In genomic region chr9:95953658-95954057, GRCm38 (mm10) we compare ENCODE assay signal across 7 mouse cellular contexts. TPM values are rescaled to one million over a fixed set of nuclear protein-coding genes. Genes with fewer than 3 reads are reported as not detected.
DNase-seq lines count a peak whose midpoint lies in the region; ATAC-seq lines count a peak whose summit lies in the region.

No protein-coding gene starts in this region.

- no peaks in the 10 kb centered on the region for H3K27me3 ChIP-seq in kidney, embryonic 14.5 days (ENCODE audit: control insufficient read depth, insufficient read depth, low read length)
- H3K27me3 ChIP-seq in embryonic facial prominence, embryonic 13.5 days = no peaks in the 10 kb centered on the region
- no peaks in the 10 kb centered on the region for H3K27me3 ChIP-seq in liver, embryonic 15.5 days

- H3K4me3 ChIP-seq in kidney, embryonic 14.5 days (ENCODE audit: low read length) = peak overlapping the region; percentile 98
- peak overlapping the region; percentile 66 for H3K4me3 ChIP-seq in embryonic facial prominence, embryonic 13.5 days
- peak overlapping the region; percentile 88; the same call in 1 of the 2 replicates for H3K4me3 ChIP-seq in liver, embryonic 15.5 days (replicated peaks)

- H3K36me3 ChIP-seq in kidney, embryonic 14.5 days (ENCODE audit: control insufficient read depth, insufficient read depth, low read length) = peaks cover 14% of the 10 kb centered on the region; the same call in 1 of the 2 replicates
- H3K36me3 ChIP-seq in embryonic facial prominence, embryonic 13.5 days = peaks cover 12% of the 10 kb centered on the region; the same call in 1 of the 2 replicates
- H3K36me3 ChIP-seq in liver, embryonic 15.5 days (replicated peaks) = 0 out of 2 replicates have a peak, but pooled peaks cover 3% of the 10 kb centered on the region

- WGBS in kidney, embryonic 14.5 days = 74% methylated on average over 4 of the region's 4 CpGs
- 63% methylated on average over 4 of the region's 4 CpGs for WGBS in embryonic facial prominence, embryonic 13.5 days
- WGBS in liver, embryonic 15.5 days (ENCODE audit: insufficient replicate concordance) = 67% methylated on average over 4 of the region's 4 CpGs

- no peak for ATAC-seq in kidney, embryonic 14.5 days (ENCODE audit: low FRiP score, low TSS enrichment)
- no peak for ATAC-seq in embryonic facial prominence, embryonic 13.5 days (ENCODE audit: insufficient number of reproducible peaks, insufficient read depth, low FRiP score, low TSS enrichment, low read depth)
- no peak for ATAC-seq in liver, embryonic 15.5 days (ENCODE audit: insufficient read depth)

- no peaks in the 10 kb centered on the region for H3K9me3 ChIP-seq in kidney, embryonic 14.5 days (ENCODE audit: control insufficient read depth, low read length)
- no peaks in the 10 kb centered on the region for H3K9me3 ChIP-seq in embryonic facial prominence, embryonic 13.5 days
- no peaks in the 10 kb centered on the region for H3K9me3 ChIP-seq in liver, embryonic 15.5 days (replicated peaks)

- H3K4me1 ChIP-seq in kidney, embryonic 14.5 days (ENCODE audit: control insufficient read depth, insufficient read depth, low read length) = 0 out of 2 replicates have a peak, but pooled peaks cover 3% of the 10 kb centered on the region
- H3K4me1 ChIP-seq in embryonic facial prominence, embryonic 13.5 days = peaks cover 8% of the 10 kb centered on the region; the same call in 1 of the 2 replicates
- peaks cover 20% of the 10 kb centered on the region for H3K4me1 ChIP-seq in liver, embryonic 15.5 days (replicated peaks)

- DNase-seq in kidney, postnatal 10 days = no peak
- DNase-seq in ES-CJ7 (ENCODE audit: low read depth, low spot score) = peak; percentile 22
- DNase-seq in frontal cortex, postnatal 36 days (ENCODE audit: low spot score in 2 of 2) = no peak
- no peak for DNase-seq in cerebellum, postnatal 14 days

- H3K9ac ChIP-seq in kidney, embryonic 14.5 days (ENCODE audit: low read depth, low read length) = no peak overlapping the region
- H3K9ac ChIP-seq in embryonic facial prominence, embryonic 13.5 days = no peak overlapping the region; the same call in 1 of the 2 replicates
- H3K9ac ChIP-seq in liver, embryonic 15.5 days = no peak overlapping the region

- H3K27ac ChIP-seq in kidney, embryonic 14.5 days (ENCODE audit: low read depth, low read length) = no peak overlapping the region
- H3K27ac ChIP-seq in embryonic facial prominence, embryonic 13.5 days = no peak overlapping the region
- H3K27ac ChIP-seq in liver, embryonic 15.5 days (replicated peaks) = no peak overlapping the region

- H3K4me2 ChIP-seq in kidney, embryonic 14.5 days (replicated peaks; ENCODE audit: low read depth, low read length) = peak overlapping the region; percentile 52; the same call in 1 of the 2 replicates
- peak overlapping the region; percentile 73 for H3K4me2 ChIP-seq in embryonic facial prominence, embryonic 13.5 days
- peak overlapping the region; percentile 80 for H3K4me2 ChIP-seq in liver, embryonic 15.5 days

RNA-seq across cellular contexts. Expression of gene Xrn1, which starts 0.9 kb away (rescaled TPM):
- 13.1 and 29.2 TPM in 2 replicates for polyA plus RNA-seq in kidney, embryonic 14.5 days (2014; fragmentation: Nextera tagmentation; extraction: Ambion mirVana)
- polyA plus RNA-seq in embryonic facial prominence, embryonic 13.5 days (2015; fragmentation: Nextera tagmentation; extraction: Ambion mirVana) = 24.7 and 25.2 TPM in 2 replicates
- 5.1 and 5.6 TPM in 2 replicates for polyA plus RNA-seq in liver, embryonic 15.5 days (2015; fragmentation: Nextera tagmentation; extraction: Ambion mirVana)
